Mouse (Mus musculus): ENCODE measurements around the gene Gm43191. TPM values are rescaled to one million over a fixed set of nuclear protein-coding genes. Genes with fewer than 3 reads are reported as not detected.
"Not testable (repeated sequence)": the region's sequence is repeated elsewhere in the genome, so short reads cannot be mapped to it uniquely, and the experiment has no call there.

The Gm43191 gene
- total RNA-seq, 2 experiments from 2014 or later = 1.6 TPM; not detected in 1

DNA sequence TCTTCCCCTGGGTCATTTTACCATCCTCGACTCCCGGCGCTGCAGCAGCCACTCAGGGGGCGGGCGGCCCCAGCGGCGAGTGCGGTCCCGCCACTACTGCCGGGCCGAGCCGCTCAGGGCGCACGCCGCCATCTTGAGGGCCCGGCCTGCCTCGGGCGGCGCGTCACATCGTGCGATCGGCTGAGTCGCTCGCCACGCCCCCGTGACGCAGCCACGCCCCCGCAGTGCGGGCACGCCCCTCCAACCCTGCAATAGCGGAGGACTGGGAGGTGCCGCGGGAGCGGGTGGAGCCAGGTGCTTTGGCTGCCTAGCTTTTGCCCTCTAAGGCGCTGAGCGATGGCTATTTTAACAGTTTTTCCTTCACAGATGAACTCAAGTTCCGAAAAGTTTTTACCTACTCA lies 18.6 kb downstream of the Gm43191 start, which contains the start of gene Mfsd14a:
Mfsd14a (minus strand) TSS at position 215 of the 401 bp plus-strand sequence.
- intact Hi-C loops (cut with DNase I) = loop anchor here (1.0 kb wide), 1 partner anchor 67 kb away; no protein-coding TSS in a partner anchor
- DNase-seq = peak; percentile 100

DNA sequence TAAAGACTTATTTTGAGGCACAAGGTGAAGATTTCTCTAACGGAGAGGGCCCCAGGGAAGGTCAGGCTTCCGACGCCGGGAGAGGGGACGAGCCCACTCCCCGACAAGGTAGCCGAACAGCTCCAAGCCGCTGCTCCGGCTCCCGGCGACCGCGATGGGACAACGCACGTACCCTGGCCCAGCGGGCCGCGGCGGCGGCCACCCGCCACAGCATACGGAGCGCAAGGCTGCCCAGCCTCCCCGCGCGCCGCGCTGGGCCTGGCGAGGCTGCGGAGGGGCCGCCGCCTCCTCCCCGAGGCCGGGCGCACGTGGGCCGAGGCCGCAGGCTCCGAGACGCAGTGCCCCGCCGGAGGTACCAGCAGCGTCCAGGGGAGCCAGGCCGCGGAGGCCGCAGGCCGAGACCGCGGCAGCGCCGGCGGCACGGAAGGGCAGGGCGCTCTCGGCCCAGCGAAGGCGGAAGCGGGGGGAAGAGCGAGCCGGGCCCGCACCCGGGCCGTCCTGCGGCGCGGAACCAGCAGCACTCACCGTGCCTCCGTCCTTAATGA lies 19.1 kb downstream of the Gm43191 start:
- intact Hi-C loops (cut with DNase I) = loop anchor here (1.0 kb wide), 1 partner anchor 67 kb away; no protein-coding TSS in a partner anchor
- DNase-seq = no peak

DNA sequence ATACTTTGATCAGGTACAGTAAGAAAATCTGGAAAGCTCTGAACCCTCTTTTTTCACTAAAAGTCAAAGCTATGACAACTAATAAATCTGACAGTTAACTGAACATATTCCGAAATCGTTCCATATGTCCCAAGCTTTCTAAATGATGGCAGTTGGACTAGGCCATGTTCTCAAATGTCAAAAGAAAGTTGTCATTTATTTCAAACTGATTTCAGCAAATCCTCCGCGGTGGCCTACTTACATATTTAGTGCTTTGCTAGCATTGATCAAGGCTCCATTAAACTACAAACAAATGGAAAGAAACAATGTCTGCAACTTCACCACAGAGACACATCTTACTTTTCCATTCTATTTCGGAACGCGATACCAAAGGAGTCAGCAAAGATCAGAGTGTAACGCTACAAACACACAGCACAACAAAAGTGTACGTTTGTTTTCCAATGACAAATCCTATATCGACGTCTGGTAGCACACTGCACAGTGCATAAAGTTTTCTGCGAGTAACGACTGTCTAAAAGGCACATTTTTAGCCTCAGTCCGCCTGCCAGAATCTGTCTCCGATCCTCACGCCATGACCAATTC lies 19.7 kb downstream of the Gm43191 start:
- intact Hi-C loops (cut with DNase I) = no loop called here
- DNase-seq = no peak

DNA sequence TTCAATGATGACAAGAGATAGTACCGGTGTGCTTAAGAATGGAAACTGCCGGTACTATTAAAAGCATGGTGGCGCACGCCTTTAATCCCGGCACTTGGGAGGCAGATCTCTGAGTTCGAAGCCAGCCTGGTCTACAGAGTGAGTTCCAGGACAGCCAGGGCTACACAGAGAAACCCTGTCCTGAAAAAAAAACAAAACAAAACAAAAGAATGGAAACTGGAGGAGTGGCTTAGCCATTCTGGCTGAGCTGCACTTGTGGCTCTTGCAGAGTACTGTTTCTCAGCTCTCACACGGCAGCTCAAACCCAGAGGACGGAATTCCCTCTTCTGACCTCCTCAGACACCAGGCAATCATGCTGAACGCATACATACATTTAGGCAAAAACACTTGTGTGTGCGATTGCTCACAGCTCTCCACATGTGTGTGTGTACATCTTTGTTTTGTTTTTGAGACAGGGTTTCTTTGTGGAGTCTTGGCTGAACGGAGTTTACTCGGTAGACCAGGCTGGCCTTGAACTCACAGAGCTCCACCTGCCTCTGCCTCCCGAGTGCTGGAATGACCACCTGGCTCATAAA lies 21.1 kb downstream of the Gm43191 start:
- DNase-seq = no peak
- intact Hi-C loops (cut with DNase I) = no loop called here

DNA sequence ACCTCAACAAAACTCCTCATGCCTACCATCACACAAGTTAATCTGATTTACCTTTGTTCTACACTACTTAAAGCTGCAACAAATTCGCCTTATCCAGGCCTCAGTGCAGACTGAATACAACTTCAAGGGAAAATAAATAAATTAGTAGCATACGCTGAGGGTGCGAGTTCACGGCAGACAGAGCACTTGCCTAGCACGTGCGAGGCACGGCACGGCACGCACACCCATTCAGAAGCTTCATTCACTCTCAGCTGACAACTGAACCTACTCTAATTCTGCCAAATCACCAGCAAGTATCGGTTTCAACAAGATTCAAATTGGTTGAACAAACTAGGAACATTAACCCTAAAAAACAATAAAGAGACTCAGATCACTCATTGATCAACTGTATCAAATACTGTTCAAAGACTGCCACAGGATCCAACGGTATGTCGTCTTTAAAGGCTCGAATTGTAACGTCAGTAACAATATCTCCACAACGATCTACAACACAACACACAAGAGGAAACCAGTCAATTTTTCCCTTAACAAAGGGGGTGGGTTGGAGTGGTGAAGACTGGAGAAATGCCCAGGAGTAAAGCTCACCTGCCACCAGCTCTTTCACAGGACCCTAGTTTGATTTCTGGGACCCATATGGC lies 22.0 kb downstream of the Gm43191 start:
- intact Hi-C loops (cut with DNase I) = no loop called here
- DNase-seq = no peak

DNA sequence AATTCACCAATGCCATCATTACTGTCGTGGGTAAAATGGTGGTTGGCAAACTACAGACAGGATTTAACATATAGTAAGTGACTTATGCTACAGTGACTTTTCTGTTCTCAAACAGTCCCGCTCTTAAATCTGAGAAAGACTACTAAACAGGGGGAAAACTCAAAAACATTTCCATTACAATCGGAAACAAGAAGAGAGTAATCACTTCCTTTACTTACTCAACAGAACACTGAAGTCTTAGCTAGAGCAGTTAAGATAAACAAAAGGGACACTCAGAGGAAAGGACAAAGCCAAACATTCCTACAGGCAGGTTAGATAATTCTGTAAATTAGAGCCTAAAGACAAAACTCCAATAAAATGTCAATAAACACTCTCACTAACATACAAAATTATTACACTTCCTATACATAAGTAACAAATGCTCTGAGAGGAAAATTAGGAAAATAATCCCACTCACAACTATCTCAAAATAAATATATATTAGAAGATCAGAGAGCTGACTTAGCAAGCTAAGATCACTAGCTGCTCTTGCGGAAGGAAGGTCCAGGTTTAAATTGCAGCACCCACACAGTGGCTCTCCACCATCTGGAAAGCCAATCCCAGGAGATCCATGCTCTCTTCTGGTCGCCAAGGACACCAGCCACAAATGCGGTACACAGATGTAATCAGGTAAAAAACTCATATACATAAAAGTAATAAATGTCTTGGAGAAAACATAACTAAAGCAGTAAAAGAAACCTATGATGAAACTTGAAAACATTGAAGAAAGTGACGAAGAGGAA lies 24.7 kb downstream of the Gm43191 start:
- DNase-seq = no peak
- intact Hi-C loops (cut with DNase I) = no loop called here

DNA sequence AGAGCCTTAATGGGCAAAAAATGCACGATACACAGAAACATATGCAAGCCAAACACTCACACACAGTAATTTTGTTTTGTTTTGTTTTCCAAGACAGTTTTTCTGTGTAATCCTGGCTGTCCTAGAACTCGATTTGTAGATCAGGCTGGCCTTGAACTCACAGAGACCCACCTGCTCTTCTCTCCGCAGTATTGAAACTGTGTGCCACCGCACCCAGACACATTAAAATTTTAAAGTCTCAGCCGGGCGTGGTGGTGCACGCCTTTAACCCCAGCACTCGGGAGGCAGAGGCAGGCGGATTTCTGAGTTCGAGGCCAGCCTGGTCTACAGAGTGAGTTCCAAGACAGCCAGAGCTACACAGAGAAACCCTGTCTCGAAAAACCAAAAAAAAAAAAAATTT lies 27.0 kb downstream of the Gm43191 start:
- intact Hi-C loops (cut with DNase I); DNase-seq: not testable (repeated sequence)

DNA sequence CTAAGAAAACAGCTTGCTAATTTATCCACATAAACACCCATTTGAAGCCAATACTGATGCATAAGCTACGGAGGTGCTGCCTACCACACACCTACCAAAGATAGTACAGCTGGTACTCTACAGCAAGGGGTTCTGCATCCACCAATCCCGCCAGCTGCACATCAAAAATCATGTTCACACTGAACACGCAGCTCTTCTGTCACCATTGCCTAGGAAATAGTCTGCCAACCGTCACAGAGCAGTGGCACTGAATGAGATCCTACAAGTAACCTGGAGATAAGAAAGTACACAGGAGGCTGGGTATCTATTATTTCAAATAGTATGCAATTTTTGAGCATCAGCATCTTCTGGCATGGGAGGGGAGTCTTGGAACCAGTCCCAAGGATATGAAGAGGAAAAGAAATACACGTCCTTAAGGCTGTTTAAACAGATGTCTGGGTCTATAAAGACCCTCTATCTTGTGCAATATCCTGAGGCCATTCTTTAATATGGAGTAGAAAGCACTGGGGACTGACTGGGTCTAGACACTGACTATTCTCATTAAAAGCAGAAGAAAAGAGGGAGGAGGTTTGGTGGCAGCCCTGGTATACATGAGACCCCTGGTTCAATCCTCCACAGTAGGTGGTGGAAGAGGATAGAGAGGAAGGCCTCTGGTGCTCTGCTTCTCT lies 27.6 kb downstream of the Gm43191 start:
- DNase-seq = no peak
- intact Hi-C loops (cut with DNase I) = no loop called here

DNA sequence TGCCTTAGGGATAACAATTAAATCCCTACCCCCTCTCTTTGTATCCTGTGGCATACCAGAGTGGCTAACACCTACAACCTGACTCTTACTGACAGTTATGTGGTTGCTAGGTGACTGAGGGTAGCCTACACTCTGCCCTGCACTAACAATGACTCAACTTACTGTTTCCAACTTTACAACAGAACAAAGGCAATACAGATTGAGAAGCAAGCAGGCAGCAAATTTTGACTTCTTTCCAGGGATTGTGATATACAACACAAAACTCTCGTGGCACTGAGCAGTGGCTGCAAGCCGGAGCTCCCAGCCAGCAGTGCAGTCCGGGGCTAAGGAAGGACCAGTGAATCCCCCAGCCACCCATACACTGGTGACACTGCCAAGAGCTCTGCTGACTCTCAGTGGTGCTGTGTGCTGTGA lies 29.0 kb downstream of the Gm43191 start:
- DNase-seq = no peak
- intact Hi-C loops (cut with DNase I) = no loop called here

DNA sequence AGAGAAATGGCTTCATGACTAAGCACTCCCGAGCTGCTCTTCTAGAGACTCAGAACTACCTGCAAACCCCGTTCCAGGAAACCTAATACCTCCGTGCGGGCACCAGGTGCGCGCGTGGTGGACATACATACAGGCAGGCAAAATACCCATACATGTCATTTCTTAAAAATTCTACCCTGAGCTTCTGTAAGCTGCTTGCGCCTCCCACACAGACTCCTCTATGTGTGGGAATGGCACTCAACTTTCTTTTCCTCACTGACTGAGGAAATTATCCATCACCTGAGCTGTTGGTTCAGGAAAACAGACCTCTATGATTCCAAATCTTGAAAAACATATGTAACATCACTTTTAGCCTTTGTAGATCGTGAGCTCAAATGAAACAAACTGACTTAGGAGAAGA lies 30.4 kb downstream of the Gm43191 start:
- no peak for DNase-seq
- intact Hi-C loops (cut with DNase I) = no loop called here

DNA sequence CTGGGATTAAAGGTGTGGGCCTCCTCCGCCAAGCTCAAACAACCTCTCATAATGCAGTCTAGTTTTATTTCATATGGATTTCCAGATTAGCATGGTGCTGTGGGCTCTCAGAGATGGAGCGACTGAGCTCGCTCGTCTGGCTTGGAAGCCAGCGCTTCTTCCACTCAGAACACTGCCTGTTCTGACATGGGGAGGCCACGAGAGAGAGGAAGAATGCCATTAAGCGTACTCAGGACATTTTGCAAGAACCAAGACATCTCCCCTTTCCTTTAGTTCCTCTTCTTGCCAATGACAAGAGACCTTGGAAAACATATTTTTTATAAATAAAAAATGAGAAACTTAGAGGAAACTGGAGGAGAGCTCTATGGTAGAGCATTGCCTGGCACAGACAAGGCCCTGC lies 32.3 kb downstream of the Gm43191 start:
- intact Hi-C loops (cut with DNase I) = no loop called here
- no peak for DNase-seq

DNA sequence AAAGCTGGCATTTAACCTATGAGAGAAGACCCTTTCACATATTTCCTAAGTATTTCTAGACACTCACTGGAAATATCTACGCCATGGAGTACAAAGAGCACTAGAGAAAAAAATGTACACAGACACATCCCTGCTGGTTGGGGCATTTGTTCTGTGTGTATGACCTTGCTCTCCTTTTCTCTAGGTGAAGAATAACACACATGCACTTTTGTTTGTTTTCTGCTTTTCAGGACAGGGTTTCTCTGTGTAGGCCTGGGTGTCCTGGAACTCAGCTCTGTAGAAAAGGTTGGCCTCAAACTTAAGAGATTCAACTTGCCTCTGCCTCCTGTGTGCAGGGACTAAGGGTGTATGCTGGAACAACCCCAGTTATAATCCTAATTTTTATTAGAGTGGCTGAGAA lies 34.7 kb downstream of the Gm43191 start:
- intact Hi-C loops (cut with DNase I) = no loop called here
- DNase-seq = no peak

DNA sequence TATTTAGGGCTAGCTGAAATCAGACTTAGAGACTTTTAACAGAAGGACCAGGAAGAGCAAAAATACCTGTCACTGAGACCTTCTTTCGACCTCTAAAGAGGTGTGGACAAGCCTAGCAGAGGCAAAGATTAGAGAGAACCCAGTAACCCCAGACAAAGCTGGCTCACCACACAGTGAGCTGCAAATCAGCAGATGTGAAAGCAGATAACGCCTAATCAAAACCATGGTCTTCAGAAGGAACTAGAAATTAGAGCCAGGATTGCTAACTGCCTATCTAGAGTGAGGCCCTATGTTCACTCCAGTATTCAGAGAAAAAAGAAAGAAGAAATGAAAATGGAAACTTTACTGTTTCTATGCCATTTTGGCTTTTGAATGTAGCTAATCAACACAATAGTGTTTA lies 38.7 kb downstream of the Gm43191 start:
- intact Hi-C loops (cut with DNase I) = no loop called here
- no peak for DNase-seq

DNA sequence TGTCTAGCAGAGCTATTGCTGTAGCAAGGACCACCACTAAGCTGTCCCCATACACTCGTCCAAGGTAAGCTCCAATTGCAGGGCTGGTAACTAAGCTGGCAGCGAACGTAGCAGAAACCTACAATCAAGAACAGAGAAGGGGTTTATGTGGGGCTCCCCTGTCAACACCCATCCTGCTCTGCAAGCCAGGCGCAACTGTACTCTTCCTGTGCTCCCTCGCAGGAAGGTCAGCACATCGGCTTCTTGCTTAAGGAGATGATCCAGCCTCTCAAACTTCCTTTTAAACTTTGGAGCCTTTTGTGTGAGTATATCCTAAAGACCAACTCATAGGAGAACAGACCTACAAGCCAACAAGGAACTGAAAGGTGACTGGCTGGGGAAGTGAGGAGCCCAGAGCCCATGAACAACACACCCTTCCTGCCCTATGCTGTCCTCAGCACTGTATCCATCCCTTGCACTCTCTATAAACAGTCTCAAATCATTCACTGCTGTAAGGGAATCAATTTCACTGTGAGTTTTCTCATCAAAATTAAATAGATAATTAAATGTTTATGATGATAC lies 39.2 kb downstream of the Gm43191 start:
- no peak for DNase-seq
- intact Hi-C loops (cut with DNase I) = no loop called here

DNA sequence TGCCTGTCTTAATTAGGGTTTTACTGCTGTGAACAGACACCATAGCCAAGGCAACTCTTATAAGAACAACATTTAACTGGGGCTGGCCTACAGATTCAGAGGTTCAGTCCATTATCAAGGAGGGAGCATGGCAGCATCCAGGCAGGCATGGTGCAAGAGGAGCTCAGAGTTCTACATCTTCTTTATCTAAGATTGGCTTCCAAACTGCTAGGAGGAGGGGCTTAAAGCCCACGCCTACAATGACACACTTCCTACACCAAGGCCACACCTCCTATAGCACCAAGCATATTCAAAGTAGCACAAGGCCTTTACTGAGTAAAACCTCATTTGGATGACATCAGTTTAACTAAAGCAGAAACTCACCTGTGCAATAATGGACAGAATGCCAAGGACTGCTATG lies 41.0 kb downstream of the Gm43191 start:
- intact Hi-C loops (cut with DNase I) = no loop called here
- no peak for DNase-seq

DNA sequence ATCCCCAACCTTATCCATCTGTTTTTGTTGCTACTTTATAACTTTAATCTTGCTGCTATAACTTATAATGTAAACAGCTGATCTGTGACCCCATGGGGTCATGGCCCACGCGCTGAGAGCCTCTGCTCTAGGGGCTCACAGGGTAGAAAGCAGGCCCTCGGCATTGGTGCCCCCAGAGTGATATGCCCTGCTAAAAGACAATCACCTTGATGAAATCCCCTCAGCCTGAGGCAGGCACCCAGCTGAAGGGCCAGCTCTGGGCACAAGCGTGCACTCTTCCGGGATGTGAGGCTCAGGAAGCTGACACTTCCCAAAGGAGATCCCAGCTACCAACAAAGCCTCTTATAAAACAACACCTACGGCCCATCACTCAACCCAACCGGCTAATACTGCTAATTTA lies 42.5 kb downstream of the Gm43191 start:
- no peak for DNase-seq
- intact Hi-C loops (cut with DNase I) = no loop called here

DNA sequence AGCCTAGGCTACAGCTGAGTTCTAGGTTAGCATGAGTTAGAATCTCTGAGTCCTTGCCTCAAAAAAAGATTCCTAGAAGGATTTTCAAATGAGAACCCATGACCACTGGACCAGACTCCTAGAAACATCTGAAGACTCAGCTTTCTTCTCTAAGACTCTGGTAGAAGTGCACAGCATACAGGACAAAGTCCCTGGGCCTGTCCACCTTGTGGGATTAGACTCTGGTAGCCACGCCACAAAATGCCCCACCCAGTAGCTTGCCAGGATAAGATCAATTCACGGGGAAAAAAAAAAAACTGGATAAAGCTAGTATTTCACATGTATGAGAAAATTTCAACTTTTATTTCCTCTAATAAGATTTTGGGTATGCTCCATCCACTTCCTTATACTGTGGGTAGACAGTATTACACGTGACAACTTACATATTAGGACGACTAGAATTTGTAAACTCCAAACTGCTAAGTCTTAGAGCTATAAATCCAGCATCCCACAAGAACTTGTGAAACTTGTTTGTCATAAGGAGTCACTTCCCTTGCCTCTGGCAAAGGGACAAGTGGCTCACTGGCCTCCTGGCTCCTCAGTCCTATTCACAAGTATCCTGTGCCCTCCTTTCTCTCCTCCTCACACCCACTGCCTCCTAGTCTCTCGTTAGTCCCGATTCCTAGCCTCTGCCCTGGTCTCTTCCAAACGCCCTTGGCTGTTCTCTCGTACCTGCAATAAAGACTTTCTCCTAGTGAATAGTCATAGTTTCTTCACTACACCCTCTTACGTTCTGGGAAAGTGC lies 43.2 kb downstream of the Gm43191 start:
- intact Hi-C loops (cut with DNase I) = no loop called here
- no peak for DNase-seq

DNA sequence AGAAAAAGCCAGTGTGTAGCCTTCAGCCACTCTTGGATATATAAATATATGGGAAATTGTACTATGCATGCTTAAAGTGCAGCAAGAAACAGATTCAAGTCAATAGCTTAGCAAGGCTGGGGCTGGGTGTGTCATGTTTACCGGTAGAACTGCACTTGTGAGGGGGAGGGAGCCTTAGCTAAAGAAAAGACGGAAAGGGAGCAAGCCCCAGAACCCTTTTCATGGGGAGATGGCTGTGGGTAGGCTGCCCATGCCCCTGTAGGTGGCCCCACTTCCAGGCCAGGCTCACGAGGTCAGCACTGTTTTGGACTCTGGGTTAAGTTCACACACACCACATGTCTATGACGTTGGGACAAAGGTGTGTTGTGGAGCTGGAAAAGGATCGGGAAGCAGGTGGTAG lies 45.3 kb downstream of the Gm43191 start:
- DNase-seq = no peak
- intact Hi-C loops (cut with DNase I) = no loop called here

DNA sequence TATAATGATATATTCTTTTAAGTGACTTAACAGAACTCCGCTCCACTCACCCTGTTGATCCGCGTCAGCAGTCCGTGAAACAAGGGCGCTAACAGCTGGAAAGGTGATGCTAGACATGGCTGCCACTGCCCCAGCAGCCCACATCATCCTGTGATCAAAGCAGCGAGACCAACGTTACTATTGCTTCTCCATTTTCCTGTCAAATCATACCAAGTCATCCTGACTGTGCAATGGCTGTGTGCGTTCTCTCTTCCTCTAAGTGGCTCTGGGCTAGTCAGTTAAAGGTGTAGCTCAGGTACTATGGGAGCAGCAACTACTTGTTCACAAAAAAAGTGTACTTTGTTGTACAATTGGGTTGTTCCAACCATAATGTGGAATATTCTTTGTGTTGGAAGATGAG lies 46.2 kb downstream of the Gm43191 start:
- intact Hi-C loops (cut with DNase I) = no loop called here
- no peak for DNase-seq

DNA sequence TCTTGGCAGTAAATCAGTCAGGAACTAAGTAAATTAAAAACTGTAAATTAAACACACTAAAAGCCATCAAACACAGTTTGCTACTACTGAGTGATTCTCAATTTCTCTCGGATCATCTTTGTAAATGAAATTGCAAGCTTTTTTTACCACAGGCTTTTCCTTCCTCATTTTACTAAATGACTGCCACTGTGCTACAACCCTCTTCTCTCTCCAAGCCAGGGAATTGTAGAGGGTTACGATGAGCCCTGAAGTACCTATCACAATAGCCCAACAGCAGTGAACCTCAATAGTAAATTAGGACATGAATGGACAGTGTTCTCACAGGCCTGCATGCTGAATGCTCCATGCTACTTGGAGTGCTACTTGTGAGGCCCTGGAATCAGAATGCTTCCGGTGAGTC lies 47.0 kb downstream of the Gm43191 start:
- no peak for DNase-seq
- intact Hi-C loops (cut with DNase I) = no loop called here

All from heart, postnatal 10 days (tissue).